Comparison of ENCODE assay signal across 33 mouse cellular contexts in genomic region chr6:85973336-85973735, GRCm38 (mm10). TPM values are rescaled to one million over a fixed set of nuclear protein-coding genes. Genes with fewer than 3 reads are reported as not detected.
DNase-seq lines count a peak whose midpoint lies in the region; ATAC-seq lines count a peak whose summit lies in the region.
"Had no signal": no experiment of that assay in that cellular context is flagged by ENCODE, and none has a peak within 500 bp of the region (broad histone marks: within the 10 kb centered on the region; RNA-seq: fewer than 3 reads in every experiment).

No protein-coding gene starts in this region.

- DNase-seq in frontal cortex, postnatal 36 days (ENCODE audit: low spot score in 2 of 2), result peak; percentile 26 to 34
- DNase-seq in frontal cortex, postnatal 25 days (ENCODE audit: low spot score in 2 of 2), result no peak
- DNase-seq in right cerebral cortex, adult 2 months (ENCODE audit: low spot score in 2 of 2), result peak; percentile 38 to 47
- DNase-seq in right cerebral cortex, postnatal 25 days, result no peak
- no peak for DNase-seq in liver, embryonic 11.5 days (ENCODE audit: low spot score)
- no peak for DNase-seq in gastrocnemius, postnatal 36 days
- DNase-seq: adrenal gland, postnatal 10 days; cerebellum, adult 8-10 months; gastrocnemius, postnatal 14 days; heart, adult 2 months; kidney, adult 8-10 months; kidney, postnatal 10 days; left cerebral cortex, postnatal 4 days; lung, adult 18-20 months; right cerebral cortex, postnatal 4 days had no signal

- H3K9me3 ChIP-seq in limb, embryonic 15.5 days, result no peaks in the 10 kb centered on the region
- no peaks in the 10 kb centered on the region for H3K9me3 ChIP-seq in liver, embryonic 11.5 days (ENCODE audit: control insufficient read depth, low read length)
- H3K9me3 ChIP-seq: heart, embryonic 13.5 days; hindbrain, embryonic 12.5 days; midbrain, embryonic 13.5 days had no signal

- H3K36me3 ChIP-seq in limb, embryonic 15.5 days, result no peaks in the 10 kb centered on the region
- no peaks in the 10 kb centered on the region for H3K36me3 ChIP-seq in liver, embryonic 11.5 days (ENCODE audit: control insufficient read depth, insufficient read depth, low read length)
- H3K36me3 ChIP-seq: heart, embryonic 13.5 days; hindbrain, embryonic 12.5 days; liver, embryonic 12.5 days; midbrain, embryonic 13.5 days had no signal

- WGBS in limb, embryonic 15.5 days, result 77% methylated on average over 3 of the region's 3 CpGs
- WGBS in liver, embryonic 11.5 days, result 79% methylated on average over 3 of the region's 3 CpGs

- H3K27ac ChIP-seq in limb, embryonic 15.5 days, result peak overlapping the region; percentile 57; the same call in 1 of the 2 replicates
- no peak overlapping the region for H3K27ac ChIP-seq in liver, embryonic 11.5 days (ENCODE audit: low read depth, low read length)
- H3K27ac ChIP-seq: heart, adult 2 months; heart, embryonic 13.5 days; hindbrain, embryonic 12.5 days; liver, embryonic 12.5 days; midbrain, embryonic 13.5 days had no signal

- no peak for ATAC-seq in limb, embryonic 15.5 days (ENCODE audit: insufficient number of reproducible peaks, low FRiP score, low TSS enrichment, low read depth)
- ATAC-seq in liver, embryonic 11.5 days (replicated peaks; ENCODE audit: low FRiP score), result no peak
- ATAC-seq: activated CD4-positive, CD25-positive, alpha-beta regulatory T cell, adult 4 months; liver, embryonic 12.5 days; midbrain, embryonic 13.5 days had no signal

- no peak overlapping the region for H3K4me3 ChIP-seq in limb, embryonic 15.5 days
- H3K4me3 ChIP-seq in liver, embryonic 11.5 days (ENCODE audit: low read depth, low read length), result no peak overlapping the region
- H3K4me3 ChIP-seq: heart, adult 2 months; heart, embryonic 13.5 days; hindbrain, embryonic 12.5 days; liver, embryonic 12.5 days; midbrain, embryonic 13.5 days had no signal

- no peak overlapping the region for H3K9ac ChIP-seq in limb, embryonic 15.5 days
- H3K9ac ChIP-seq in liver, embryonic 11.5 days (ENCODE audit: low read depth, low read length), result no peak overlapping the region
- H3K9ac ChIP-seq: hindbrain, embryonic 12.5 days; liver, embryonic 12.5 days; midbrain, embryonic 13.5 days had no signal

- H3K4me1 ChIP-seq in limb, embryonic 15.5 days, result peaks cover 9% of the 10 kb centered on the region; the same call in 1 of the 2 replicates
- H3K4me1 ChIP-seq in liver, embryonic 11.5 days (replicated peaks; ENCODE audit: control insufficient read depth, insufficient read depth, low read length), result no peaks in the 10 kb centered on the region
- H3K4me1 ChIP-seq: hindbrain, embryonic 12.5 days; midbrain, embryonic 13.5 days had no signal

- H3K27me3 ChIP-seq in limb, embryonic 15.5 days, result no peaks in the 10 kb centered on the region
- H3K27me3 ChIP-seq in liver, embryonic 11.5 days (replicated peaks; ENCODE audit: control insufficient read depth, insufficient read depth, low read length), result no peaks in the 10 kb centered on the region
- H3K27me3 ChIP-seq: hindbrain, embryonic 12.5 days; liver, embryonic 12.5 days; midbrain, embryonic 13.5 days had no signal

- intact Hi-C loops in gastrocnemius, postnatal 36 days (cut with DNase I), result no loop called here

- H3K4me2 ChIP-seq in limb, embryonic 15.5 days, result no peak overlapping the region
- no peak overlapping the region for H3K4me2 ChIP-seq in liver, embryonic 11.5 days
- H3K4me2 ChIP-seq: heart, embryonic 13.5 days; hindbrain, embryonic 12.5 days; liver, embryonic 12.5 days; midbrain, embryonic 13.5 days had no signal

RNA-seq across cellular contexts. Expression of gene Dusp11, which starts 11.9 kb away (rescaled TPM):
- polyA plus RNA-seq in limb, embryonic 15.5 days (2015; fragmentation: Nextera tagmentation; extraction: Ambion mirVana), result 44.2 and 51.4 TPM in 2 replicates
- polyA plus RNA-seq in liver, embryonic 11.5 days (2014; fragmentation: Nextera tagmentation; extraction: Ambion mirVana), result 58.7 and 59.9 TPM in 2 replicates
- total RNA-seq in gastrocnemius, postnatal 36 days (2021), result 10 to 100 TPM; 30.7 to 32.8 TPM

RNA-seq across cellular contexts. Expression of gene Figla, which starts 42.6 kb away (rescaled TPM):
- polyA plus RNA-seq in limb, embryonic 15.5 days (2015; fragmentation: Nextera tagmentation; extraction: Ambion mirVana), result not detected in 2 replicates
- not detected in 2 replicates for polyA plus RNA-seq in liver, embryonic 11.5 days (2014; fragmentation: Nextera tagmentation; extraction: Ambion mirVana)
- not detected for total RNA-seq in gastrocnemius, postnatal 36 days (2021)
- total RNA-seq: adrenal gland, postnatal 10 days; common myeloid progenitor, adult 5-6 weeks; ES-E14; gastrocnemius, postnatal 14 days; heart, adult 2 months; heart, postnatal 25 days; layer of hippocampus, postnatal 14 days; left cerebral cortex, adult 8-10 months; left cerebral cortex, postnatal 4 days; megakaryocyte, adult 5-6 weeks had no signal
- polyA plus RNA-seq: activated CD4-positive, CD25-positive, alpha-beta regulatory T cell, adult 4 months; forebrain, embryonic 11.5 days; frontal cortex, adult 2 months; heart, adult 2 months; heart, embryonic 13.5 days; hindbrain, embryonic 12.5 days; liver, embryonic 12.5 days; midbrain, embryonic 13.5 days; neural tube, embryonic 11.5 days; stomach, embryonic 14.5 days; thymus, postnatal 0 days; urinary bladder, adult 2 months had no signal

RNA-seq across cellular contexts. Expression of gene Add2, which starts 55.1 kb away (rescaled TPM):
- polyA plus RNA-seq in limb, embryonic 15.5 days (2015; fragmentation: Nextera tagmentation; extraction: Ambion mirVana), result 2.0 and 2.3 TPM in 2 replicates
- 66.5 and 73.2 TPM in 2 replicates for polyA plus RNA-seq in liver, embryonic 11.5 days (2014; fragmentation: Nextera tagmentation; extraction: Ambion mirVana)
- under 1 TPM in 1 of 2 experiments, not detected in 1; 0.05 TPM for total RNA-seq in gastrocnemius, postnatal 36 days (2021)
- polyA plus RNA-seq: activated CD4-positive, CD25-positive, alpha-beta regulatory T cell, adult 4 months had no signal

RNA-seq across cellular contexts. Expression of gene Nat8f1, which starts 57.8 kb away (rescaled TPM):
- 4.2 and 4.7 TPM in 2 replicates for polyA plus RNA-seq in limb, embryonic 15.5 days (2015; fragmentation: Nextera tagmentation; extraction: Ambion mirVana)
- 5.2 and 6.8 TPM in 2 replicates for polyA plus RNA-seq in liver, embryonic 11.5 days (2014; fragmentation: Nextera tagmentation; extraction: Ambion mirVana)
- 1 to 10 TPM; 1.2 to 2.1 TPM for total RNA-seq in gastrocnemius, postnatal 36 days (2021)

Comparison
In these comparisons a context has a peak if more than half of its experiments do, and no peak if none do; other contexts are left out.
1. DNase-seq: peak in frontal cortex, postnatal 36 days (2 of 2) and right cerebral cortex, adult 2 months (2 of 2); none in frontal cortex, postnatal 25 days (0 of 2), right cerebral cortex, postnatal 25 days (single experiment), liver, embryonic 11.5 days (single experiment) and gastrocnemius, postnatal 36 days (0 of 2).
2. RNA of gene Add2, which starts 55.1 kb away (polyA plus RNA-seq): 66.5 to 73.2 TPM in liver, embryonic 11.5 days; 2.0 to 2.3 TPM in limb, embryonic 15.5 days; every median in the first group is over 10 times any median in the second.